Mouse (Mus musculus): Measurements from ENCODE around the gene Ago3. TPM values are rescaled to one million over a fixed set of nuclear protein-coding genes. Genes with fewer than 3 reads are reported as not detected.

Gene Ago3
- total RNA-seq, 2 experiments from 2014 or later = 11.1 to 18.3 TPM

GRCm38 (mm10) chr4:126415707-126416106 lies 13.6 kb downstream of the Ago3 start:
- DNase-seq = no peak

DNA sequence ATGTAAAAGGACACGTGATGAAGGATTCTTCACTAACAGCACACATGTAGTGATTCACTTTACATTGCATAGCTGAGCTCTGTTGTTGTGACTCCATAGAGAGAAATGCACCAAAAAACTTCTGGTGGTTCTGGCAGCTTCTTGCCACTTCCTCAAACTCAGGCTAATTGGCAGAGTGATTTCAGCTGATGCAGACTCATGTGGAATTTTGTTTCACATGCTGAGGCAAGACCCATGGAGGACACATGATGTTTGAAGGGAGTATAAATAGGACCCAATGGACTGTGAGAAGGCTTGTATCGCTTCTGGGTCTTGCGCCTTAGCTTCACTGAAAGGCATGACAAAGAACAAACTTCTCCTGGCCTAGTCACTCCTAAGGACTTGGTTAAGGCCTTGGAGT lies 16.8 kb downstream of the Ago3 start:
- DNase-seq = no peak

GRCm38 (mm10) chr4:126371497-126371896 lies 57.9 kb downstream of the Ago3 start:
- DNase-seq = peak; percentile 36

DNA sequence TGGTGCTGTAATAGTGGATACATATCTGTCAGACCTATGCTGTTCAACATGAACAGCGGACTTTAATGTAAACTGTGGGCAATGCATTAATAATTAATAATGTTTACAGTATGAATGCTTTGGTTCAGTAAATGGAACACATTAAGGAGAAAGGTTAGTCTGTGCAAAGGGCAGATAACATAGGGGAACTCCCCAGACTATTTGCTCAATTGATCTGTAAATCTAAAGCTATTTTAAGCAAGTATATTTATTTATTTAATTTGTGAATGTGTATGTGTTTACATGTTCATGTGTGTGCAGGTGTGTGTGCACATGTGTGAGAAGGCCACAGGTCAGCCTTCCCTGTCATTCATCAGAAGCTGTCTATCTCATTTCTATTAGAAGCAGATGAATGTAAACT lies 69.3 kb downstream of the Ago3 start:
- no peak for DNase-seq

GRCm38 (mm10) chr4:126343451-126343850 lies 85.9 kb downstream of the Ago3 start:
- no peak for DNase-seq

DNA sequence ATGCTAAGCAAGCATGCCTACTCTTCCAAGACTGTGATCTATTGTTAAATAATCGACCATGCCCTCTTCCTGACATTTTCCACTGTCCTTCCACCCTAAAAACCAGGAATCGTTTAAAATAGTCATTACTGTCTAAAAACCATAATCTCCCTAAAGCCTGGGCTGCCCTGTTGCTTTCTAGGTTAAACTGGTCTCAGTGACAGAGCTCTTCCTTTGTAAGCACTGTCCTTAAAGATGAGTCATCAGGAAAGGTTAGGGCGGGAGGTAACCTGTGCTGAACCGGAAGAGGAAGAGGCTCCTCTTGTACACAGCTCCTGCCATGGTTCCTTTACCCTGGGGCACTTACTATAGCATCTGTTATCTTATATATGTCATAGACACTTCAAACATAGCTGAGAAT lies 89.9 kb downstream of the Ago3 start:
- no peak for DNase-seq

DNA sequence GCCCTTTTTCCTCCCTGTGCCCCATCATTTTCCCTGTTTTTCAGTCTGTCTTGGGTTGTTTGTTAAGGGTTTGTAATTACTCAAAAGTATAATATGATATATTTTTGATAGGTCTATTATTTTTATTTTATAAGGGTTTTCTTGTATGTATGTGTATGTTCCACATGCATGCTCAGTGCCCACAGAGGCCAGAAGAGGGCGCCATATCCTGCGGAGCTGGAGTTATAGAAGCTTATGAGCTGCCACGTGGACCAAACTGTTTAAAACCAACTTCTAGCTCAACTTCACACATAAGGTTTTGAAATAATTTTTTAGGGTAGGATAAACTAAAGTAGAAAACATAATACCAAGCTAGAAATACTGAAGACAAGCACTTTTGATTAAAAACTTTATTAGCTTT lies 97.0 kb downstream of the Ago3 start:
- DNase-seq = no peak

DNA sequence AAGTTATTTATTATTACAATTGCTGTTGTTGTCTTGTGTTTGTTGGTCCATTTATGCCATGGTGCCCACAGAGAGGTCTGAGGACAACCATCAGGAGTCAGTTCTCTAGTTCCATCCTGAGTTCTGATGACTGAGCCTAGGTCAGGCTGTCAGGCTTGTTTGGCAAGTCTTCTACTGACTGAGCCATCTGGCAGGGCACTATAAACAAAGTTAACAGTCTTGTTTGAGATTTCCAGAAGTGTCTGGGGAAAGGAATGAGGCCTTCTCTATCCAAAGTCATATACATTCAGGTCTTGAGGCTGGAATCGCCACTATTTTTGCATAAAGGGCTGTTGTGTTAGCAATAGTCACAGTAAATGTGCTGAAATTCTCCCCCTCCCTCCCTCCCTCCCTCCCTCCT lies 97.6 kb downstream of the Ago3 start:
- DNase-seq = no peak

GRCm38 (mm10) chr4:126330295-126330694 lies 99.1 kb downstream of the Ago3 start:
- DNase-seq = no peak

DNA sequence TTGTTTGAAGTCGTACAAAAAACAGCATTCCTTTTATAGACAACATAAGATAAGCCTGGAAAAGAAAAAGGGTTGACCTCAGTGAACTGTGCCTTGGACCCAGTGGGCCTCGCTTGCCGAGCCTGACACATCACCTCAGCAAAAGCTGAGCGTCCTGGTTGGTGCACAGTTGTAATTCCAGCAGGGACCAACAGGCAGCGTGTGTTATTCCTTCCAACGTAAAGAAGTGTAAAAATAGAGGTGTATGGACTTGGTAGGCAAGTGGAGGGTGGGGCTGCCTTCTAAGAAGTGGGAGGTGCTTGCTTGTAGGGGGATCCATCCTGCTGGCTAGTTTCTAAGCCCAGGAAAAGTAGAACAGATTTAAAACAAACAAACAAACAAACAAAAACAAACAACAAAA lies 103.3 kb downstream of the Ago3 start:
- DNase-seq = no peak

- no peak for DNase-seq
Observed at GRCm38 (mm10) chr4:126325281-126325861, 104.0 kb downstream of the Ago3 start, which contains the start of gene Tekt2. Tekt2 (minus strand) TSS chr4:126325688.

DNA sequence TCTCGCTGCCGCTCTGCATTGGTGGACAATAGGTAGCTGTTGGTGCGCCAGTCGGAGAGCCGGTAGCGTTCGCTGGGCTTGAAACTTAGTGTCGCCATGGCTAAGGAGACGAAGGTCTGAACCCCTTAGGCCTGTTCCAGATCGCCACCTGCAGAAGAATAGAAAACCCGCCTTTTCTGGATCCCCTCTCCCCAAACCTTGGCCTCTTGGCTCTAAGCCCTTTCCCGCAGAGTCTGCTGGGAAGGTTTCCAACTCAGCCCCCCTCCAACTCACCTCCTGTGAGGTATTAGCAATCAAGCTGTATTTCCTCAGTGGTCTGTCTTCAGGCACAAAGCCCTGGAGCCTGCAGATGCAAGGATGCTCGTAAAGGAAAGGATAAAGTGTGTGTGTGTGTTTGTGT lies 104.5 kb downstream of the Ago3 start:
- DNase-seq = no peak

DNA sequence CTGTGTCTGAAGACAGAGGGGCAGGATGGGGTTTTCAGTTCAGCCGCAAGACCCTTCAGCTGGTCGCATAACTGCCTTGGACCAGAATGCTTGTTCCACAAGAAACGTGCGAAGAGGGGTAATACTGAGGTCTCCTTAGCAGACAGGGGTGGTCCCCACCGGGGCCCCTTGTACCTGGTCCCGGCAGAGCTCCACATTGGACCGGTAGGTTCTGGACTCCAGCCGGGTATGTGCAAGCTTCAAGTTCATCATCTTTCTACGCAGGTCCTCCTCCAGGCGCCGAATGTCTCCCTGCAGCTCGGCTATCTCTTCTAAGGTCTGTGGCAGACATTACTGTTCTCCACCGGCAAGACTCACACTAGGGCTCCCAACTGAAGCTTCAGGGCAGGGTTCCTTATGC lies 106.7 kb downstream of the Ago3 start:
- no peak for DNase-seq

DNA sequence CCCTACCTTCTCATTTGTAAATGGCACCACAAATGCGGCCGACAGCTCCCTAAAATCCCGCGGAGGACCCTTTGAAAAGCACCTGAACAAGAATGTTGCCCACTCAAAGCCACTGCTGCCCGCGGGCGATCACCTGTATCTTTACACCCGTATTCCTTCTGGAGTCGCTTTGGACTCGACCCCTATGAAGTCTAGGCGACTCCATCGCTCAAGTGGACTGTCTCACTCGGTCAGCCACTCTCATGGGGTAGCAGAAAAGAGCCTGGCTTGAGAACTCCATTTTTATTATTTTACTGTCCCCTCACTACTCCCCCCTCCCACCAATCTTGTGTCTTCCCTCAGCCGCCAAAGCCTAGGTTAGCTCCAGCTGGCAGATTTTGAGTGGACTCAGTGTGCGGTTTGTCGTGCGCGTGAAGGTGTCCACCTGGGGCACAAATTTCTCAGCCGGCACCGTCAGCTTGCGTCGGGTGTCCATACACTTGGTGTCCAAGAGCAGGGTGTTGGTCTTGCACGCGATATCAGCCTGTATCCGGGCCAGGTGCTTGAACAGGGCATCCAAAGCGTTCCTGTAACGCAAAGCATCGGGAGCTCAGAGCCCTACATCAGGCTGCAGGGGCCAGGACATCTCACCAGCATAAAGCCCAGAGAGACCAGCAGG lies 107.4 kb downstream of the Ago3 start:
- no peak for DNase-seq

DNA sequence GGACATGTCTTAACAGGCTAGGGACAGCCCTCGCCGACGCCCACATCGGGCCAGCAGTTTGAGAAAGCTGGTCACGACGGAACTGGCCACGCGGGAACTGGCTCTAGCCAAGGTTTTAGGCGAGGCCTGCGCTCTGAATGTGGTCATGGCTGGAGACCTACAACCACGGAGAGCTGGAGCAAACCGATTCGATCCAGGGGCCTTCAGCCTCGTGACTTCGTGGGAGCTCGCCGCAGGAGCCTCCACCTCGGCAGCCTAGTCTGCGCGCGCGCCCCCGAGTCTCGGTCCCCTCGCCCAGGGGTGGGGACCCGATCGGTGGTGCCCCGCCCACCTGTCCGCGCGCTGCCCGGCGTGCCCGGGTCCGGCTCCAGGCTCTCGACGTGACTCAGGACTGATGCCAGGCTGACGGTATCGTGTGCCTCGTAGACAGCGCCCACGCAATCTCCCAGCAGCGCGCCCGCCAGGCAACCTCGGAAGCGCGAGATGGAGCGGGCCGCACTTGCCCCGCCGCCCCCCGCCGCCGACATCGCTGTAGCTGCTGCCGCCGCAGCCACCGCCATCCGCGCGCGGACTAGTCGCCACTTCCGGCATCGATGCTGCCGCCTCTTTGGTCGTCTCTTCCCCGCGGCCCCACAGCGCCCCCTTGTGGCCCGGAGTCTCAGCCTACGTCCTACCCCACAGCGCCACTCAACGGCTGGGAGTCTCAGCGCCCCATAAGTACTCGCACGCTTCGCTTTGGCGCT lies 108.1 kb downstream of the Ago3 start, which contains the start of gene Adprhl2:
Adprhl2 (minus strand) TSS at position 593 of the 743 bp plus-strand sequence.
- peak; percentile 100 for DNase-seq

GRCm38 (mm10) chr4:126319806-126320205 lies 109.5 kb downstream of the Ago3 start:
- DNase-seq = no peak

DNA sequence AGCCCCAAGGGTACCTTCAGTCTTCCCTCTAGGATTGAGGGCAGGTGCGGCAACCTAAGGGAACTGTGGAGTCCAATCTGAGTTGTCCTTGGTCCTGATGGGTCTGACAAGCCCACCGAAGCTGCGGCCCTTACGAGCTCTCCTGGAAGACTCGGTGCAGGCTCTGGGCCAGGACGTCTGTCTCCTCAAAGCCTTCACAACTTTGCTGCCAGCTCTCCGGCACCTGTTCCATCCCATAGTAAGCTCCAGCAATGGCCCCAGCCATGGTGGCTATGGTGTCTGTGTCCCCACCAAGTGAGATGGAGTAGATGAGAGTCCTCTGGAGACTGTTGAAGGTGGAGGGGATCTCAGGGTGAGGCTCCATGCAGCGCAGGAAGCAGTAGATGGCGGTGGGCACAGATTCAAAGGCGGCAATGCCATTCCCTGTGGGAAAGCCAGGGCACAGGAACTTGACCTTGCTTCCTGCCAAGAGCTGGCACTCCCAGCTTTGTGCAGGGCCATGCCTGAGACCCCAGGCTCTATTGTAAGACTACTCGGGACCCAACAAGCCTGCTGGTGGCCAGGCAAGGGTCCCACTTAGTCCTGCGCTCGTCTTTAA lies 112.8 kb downstream of the Ago3 start:
- DNase-seq = peak; percentile 60

- DNase-seq = no peak
Observed at GRCm38 (mm10) chr4:126315931-126316330, 113.4 kb downstream of the Ago3 start.

DNA sequence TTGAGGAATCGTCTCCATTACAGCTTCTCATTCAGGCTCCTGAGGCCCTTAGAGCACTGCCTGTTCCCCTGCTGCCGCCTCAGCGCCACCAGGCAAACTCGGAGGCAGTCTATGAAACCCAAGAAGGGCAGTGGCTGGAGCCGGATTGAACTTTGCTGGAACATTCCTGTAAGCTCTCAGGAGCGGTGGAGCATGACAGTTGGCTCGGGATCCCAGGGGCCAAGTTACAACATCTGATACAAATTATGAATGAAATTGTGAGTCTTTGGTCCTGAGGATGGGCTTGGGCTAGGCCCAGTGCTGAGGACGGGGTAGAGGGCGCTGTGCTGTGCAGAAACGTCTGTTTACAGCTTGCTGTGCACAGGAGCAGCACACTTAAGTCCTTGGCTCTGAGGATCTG lies 115.0 kb downstream of the Ago3 start:
- DNase-seq = no peak

DNA sequence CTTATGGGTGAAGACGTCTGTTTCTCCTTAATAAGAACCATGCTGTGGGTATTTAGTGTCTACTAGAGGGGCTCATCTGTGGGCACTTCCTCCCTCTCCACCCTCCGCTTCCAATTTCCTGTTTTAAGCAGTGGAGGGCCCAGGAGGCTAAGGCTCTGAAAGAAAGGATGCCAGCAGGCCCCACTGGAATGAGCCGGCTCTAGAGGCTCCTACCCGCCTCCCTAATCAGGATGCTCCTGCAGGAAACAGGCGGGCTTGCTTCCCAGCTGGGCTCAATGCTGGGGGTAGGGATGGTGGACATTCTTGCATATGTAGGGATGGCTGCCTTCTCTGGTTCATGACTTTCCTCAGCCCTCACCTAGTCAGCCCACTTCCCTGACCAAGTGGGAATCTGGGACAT lies 116.2 kb downstream of the Ago3 start:
- DNase-seq = no peak

GRCm38 (mm10) chr4:126311566-126312200 lies 117.7 kb downstream of the Ago3 start:
- no peak for DNase-seq

DNA sequence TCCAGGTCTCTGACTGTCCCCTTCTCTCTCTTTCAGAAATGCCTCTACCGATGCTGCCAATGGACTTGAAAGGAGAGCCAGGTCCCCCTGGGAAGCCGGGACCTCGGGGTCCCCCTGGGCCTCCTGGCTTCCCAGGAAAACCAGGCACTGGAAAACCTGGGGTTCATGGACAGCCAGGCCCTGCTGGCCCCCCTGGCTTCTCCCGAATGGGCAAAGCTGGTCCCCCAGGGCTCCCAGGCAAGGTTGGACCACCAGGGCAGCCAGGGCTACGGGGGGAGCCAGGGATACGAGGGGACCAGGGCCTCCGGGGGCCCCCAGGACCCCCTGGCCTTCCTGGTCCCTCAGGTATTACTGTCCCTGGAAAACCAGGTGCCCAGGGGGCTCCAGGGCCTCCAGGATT lies 119.0 kb downstream of the Ago3 start:
- DNase-seq = no peak

DNA sequence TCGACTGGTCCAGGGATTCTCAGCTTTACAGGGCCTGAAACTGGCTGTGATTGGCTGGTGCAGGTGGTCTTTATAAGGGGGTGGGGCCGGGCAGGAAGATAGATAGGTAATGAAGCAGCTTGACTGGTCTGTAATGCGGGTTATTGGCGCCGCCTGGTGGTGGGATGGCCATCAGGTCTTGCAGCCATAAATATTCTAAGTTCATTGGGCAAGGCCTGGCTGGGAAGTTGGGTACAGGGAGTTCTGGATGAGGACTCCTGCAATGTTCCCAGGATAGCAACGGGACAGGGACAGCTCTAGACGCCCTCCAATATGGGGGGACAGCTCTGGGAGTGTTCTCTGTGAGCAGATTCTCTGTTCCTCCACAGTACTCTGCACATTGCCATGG lies 119.4 kb downstream of the Ago3 start:
- DNase-seq = peak; percentile 92

All from adrenal gland, postnatal 10 days (tissue).